ENCODE assay signal across 18 mouse cellular contexts in the genomic region with DNA sequence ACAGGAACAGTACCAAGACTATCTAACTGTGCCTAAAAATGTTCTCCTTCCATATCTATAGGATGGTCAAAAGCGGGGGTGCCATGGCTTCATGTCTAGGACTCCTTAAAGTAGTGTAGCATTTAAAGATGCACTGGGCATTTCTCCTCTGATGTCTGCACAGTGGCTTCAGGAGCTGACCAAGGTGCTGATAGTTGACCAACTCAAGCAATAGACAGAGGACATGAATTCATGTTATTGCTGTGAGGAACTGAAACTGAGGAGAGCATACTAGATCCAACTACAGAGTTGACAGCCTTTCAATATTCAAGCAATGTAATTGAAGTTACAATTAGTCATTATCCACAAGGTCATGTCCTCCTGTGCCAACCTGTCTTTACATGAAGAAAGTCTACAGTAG.
DNase-seq lines count a peak whose midpoint lies in the region; ATAC-seq and TF ChIP-seq lines count a peak whose summit lies in the region.
"Had no signal": no experiment of that assay in that cellular context is flagged by ENCODE, and none has a peak within 500 bp of the region (broad histone marks: within the 10 kb centered on the region; RNA-seq: fewer than 3 reads in every experiment).

No protein-coding gene starts in this region.

- H3K9me3 ChIP-seq in kidney, postnatal 0 days (replicated peaks; ENCODE audit: low read length), result no peaks in the 10 kb centered on the region
- no peaks in the 10 kb centered on the region for H3K9me3 ChIP-seq in kidney, embryonic 14.5 days (ENCODE audit: control insufficient read depth, low read length)
- H3K9me3 ChIP-seq: forebrain, embryonic 13.5 days; heart, embryonic 13.5 days; limb, embryonic 12.5 days; midbrain, embryonic 13.5 days; neural tube, embryonic 13.5 days had no signal

- TF ChIP-seq CTCF in kidney, postnatal 0 days (IDR thresholded peaks at IDR 0.05; ENCODE audit: low read depth), result no peak

- H3K4me2 ChIP-seq in kidney, postnatal 0 days (ENCODE audit: low read length), result no peak overlapping the region
- no peak overlapping the region for H3K4me2 ChIP-seq in kidney, embryonic 14.5 days (replicated peaks; ENCODE audit: low read depth, low read length)
- H3K4me2 ChIP-seq: forebrain, embryonic 13.5 days; heart, embryonic 13.5 days; limb, embryonic 12.5 days; midbrain, embryonic 13.5 days; neural tube, embryonic 13.5 days had no signal

- no peak for ATAC-seq in kidney, postnatal 0 days (replicated peaks; ENCODE audit: low FRiP score, low read depth)
- no peak for ATAC-seq in kidney, embryonic 14.5 days (ENCODE audit: low FRiP score, low TSS enrichment)
- no peak for ATAC-seq in granulocyte monocyte progenitor cell, adult 5-6 weeks (replicated peaks; ENCODE audit: poor library complexity, severe bottlenecking)
- ATAC-seq: activated CD4-positive, CD25-positive, alpha-beta regulatory T cell, adult 4 months; forebrain, embryonic 13.5 days; inflammation-experienced regulatory T-cells, adult 6 months; midbrain, embryonic 13.5 days had no signal

- WGBS in kidney, postnatal 0 days, result 50% methylated on average over 1 of the region's 1 CpGs
- WGBS in kidney, embryonic 14.5 days, result 50% methylated on average over 1 of the region's 1 CpGs

- H3K9ac ChIP-seq in kidney, postnatal 0 days (ENCODE audit: low read depth, low read length), result no peak overlapping the region
- no peak overlapping the region for H3K9ac ChIP-seq in kidney, embryonic 14.5 days (ENCODE audit: low read depth, low read length)
- H3K9ac ChIP-seq: forebrain, embryonic 13.5 days; heart, embryonic 13.5 days; limb, embryonic 12.5 days; midbrain, embryonic 13.5 days; neural tube, embryonic 13.5 days had no signal

- H3K36me3 ChIP-seq in kidney, postnatal 0 days (ENCODE audit: insufficient read depth, low read length), result no peaks in the 10 kb centered on the region
- no peaks in the 10 kb centered on the region for H3K36me3 ChIP-seq in kidney, embryonic 14.5 days (ENCODE audit: control insufficient read depth, insufficient read depth, low read length)
- H3K36me3 ChIP-seq: heart, embryonic 13.5 days; limb, embryonic 12.5 days; midbrain, embryonic 13.5 days; neural tube, embryonic 13.5 days had no signal

- no peak overlapping the region for H3K4me3 ChIP-seq in kidney, postnatal 0 days (replicated peaks; ENCODE audit: low read depth, low read length)
- H3K4me3 ChIP-seq in kidney, embryonic 14.5 days (ENCODE audit: low read length), result no peak overlapping the region
- H3K4me3 ChIP-seq: forebrain, embryonic 13.5 days; heart, embryonic 13.5 days; limb, embryonic 12.5 days; midbrain, embryonic 13.5 days; neural tube, embryonic 13.5 days had no signal

- DNase-seq in kidney, postnatal 0 days (ENCODE audit: low spot score), result peak; percentile 57
- DNase-seq in A20 (ENCODE audit: low read depth, low spot score) (peak; percentile 18), adipocyte (ENCODE audit: low spot score) (peak; percentile 11)
- DNase-seq in hindlimb bud, embryonic 11.5 days (ENCODE audit: extremely low spot score, low read depth, low spot score), result peak; percentile 14
- no peak for DNase-seq in right cerebral cortex, adult 2 months (ENCODE audit: low spot score in 2 of 2)
- no peak for DNase-seq in thymus, adult 18-20 months
- DNase-seq: gastrocnemius, postnatal 10 days; lung, postnatal 14 days; right cerebral cortex, postnatal 4 days had no signal

- H3K4me1 ChIP-seq in kidney, postnatal 0 days (replicated peaks; ENCODE audit: insufficient read depth, low read length), result no peaks in the 10 kb centered on the region
- H3K4me1 ChIP-seq in kidney, embryonic 14.5 days (ENCODE audit: control insufficient read depth, insufficient read depth, low read length), result no peaks in the 10 kb centered on the region
- H3K4me1 ChIP-seq: forebrain, embryonic 13.5 days; heart, embryonic 13.5 days; limb, embryonic 12.5 days; midbrain, embryonic 13.5 days; neural tube, embryonic 13.5 days had no signal

- no peak overlapping the region for H3K27ac ChIP-seq in kidney, postnatal 0 days
- no peak overlapping the region for H3K27ac ChIP-seq in kidney, embryonic 14.5 days (ENCODE audit: low read depth, low read length)
- H3K27ac ChIP-seq: forebrain, embryonic 13.5 days; heart, embryonic 13.5 days; limb, embryonic 12.5 days; midbrain, embryonic 13.5 days; neural tube, embryonic 13.5 days had no signal

- H3K27me3 ChIP-seq in kidney, postnatal 0 days (ENCODE audit: insufficient read depth, low read length), result no peaks in the 10 kb centered on the region
- H3K27me3 ChIP-seq in kidney, embryonic 14.5 days (ENCODE audit: control insufficient read depth, insufficient read depth, low read length), result no peaks in the 10 kb centered on the region
- H3K27me3 ChIP-seq: forebrain, embryonic 13.5 days; heart, embryonic 13.5 days; limb, embryonic 12.5 days; midbrain, embryonic 13.5 days; neural tube, embryonic 13.5 days had no signal

Comparison
In these comparisons a context has a peak if more than half of its experiments do, and no peak if none do; other contexts are left out.
1. DNase-seq: peak in kidney, postnatal 0 days (single experiment), A20 (single experiment), adipocyte (single experiment) and hindlimb bud, embryonic 11.5 days (single experiment); none in right cerebral cortex, adult 2 months (0 of 2) and thymus, adult 18-20 months (0 of 2).